ENCODE assay signal across 19 mouse cellular contexts in genomic region chr4:104988102-104988501, GRCm38 (mm10).
DNase-seq lines count a peak whose midpoint lies in the region; ATAC-seq and TF ChIP-seq lines count a peak whose summit lies in the region.
"Had no signal": no experiment of that assay in that cellular context is flagged by ENCODE, and none has a peak within 500 bp of the region (broad histone marks: within the 10 kb centered on the region; RNA-seq: fewer than 3 reads in every experiment).

No protein-coding gene starts in this region.

- ATAC-seq in Patski = peak; percentile 68
- ATAC-seq in activated CD4-positive, CD25-positive, alpha-beta regulatory T cell, adult 4 months = no peak
- no peak for ATAC-seq in stomach, postnatal 0 days (ENCODE audit: low FRiP score, low TSS enrichment)
- ATAC-seq: forebrain, embryonic 16.5 days; intestine, embryonic 16.5 days; midbrain, embryonic 16.5 days had no signal

- no peak overlapping the region for H3K4me2 ChIP-seq in stomach, postnatal 0 days (replicated peaks; ENCODE audit: low read depth)
- H3K4me2 ChIP-seq: embryonic facial prominence, embryonic 13.5 days; liver, embryonic 13.5 days; neural tube, embryonic 15.5 days had no signal

- in situ Hi-C loops in Patski (cut with MboI; ENCODE audit: low pct_unique_long_range_greater_than_20kb) = no loop called here

- peak; percentile 44 for DNase-seq in cerebellum, adult 11-12 months
- no peak for DNase-seq in cerebellum, postnatal 4 days (ENCODE audit: low spot score in 2 of 2)
- DNase-seq in Patski (ENCODE audit: low read depth, low spot score) = peak; percentile 56
- DNase-seq in cerebellum, adult 8-10 months = peak; percentile 53
- peak; percentile 30 for DNase-seq in testis, postnatal 14 days (ENCODE audit: low spot score)
- no peak for DNase-seq in gastrocnemius, postnatal 25 days
- no peak for DNase-seq in stomach, postnatal 0 days (ENCODE audit: low spot score)
- DNase-seq: B cell, adult 2 months; kidney, postnatal 25 days; liver, embryonic 13.5 days; right cerebral cortex, adult 18-20 months; thymus, postnatal 4 days had no signal

- H3K4me3 ChIP-seq in stomach, postnatal 0 days (ENCODE audit: low read depth, low read length) = no peak overlapping the region
- H3K4me3 ChIP-seq: embryonic facial prominence, embryonic 13.5 days; liver, embryonic 13.5 days; neural tube, embryonic 15.5 days had no signal

- POLR2A ChIA-PET in Patski (lab: Charles Lee) = interaction anchor here (0.5 to 0.7 kb wide), 2 partner anchors 11 to 568 kb away, joined by 3 to 6 read pairs; no protein-coding TSS in a partner anchor

- no peaks in the 10 kb centered on the region for H3K36me3 ChIP-seq in stomach, postnatal 0 days (ENCODE audit: control insufficient read depth, insufficient read depth, low read length)
- H3K36me3 ChIP-seq: embryonic facial prominence, embryonic 13.5 days; liver, embryonic 13.5 days; neural tube, embryonic 15.5 days had no signal

- no peaks in the 10 kb centered on the region for H3K27me3 ChIP-seq in Patski
- H3K27me3 ChIP-seq in stomach, postnatal 0 days (ENCODE audit: control insufficient read depth, insufficient read depth, low read length) = no peaks in the 10 kb centered on the region
- H3K27me3 ChIP-seq: embryonic facial prominence, embryonic 13.5 days; liver, embryonic 13.5 days; neural tube, embryonic 15.5 days had no signal

- no peaks in the 10 kb centered on the region for H3K4me1 ChIP-seq in stomach, postnatal 0 days (replicated peaks; ENCODE audit: control insufficient read depth, insufficient read depth)
- H3K4me1 ChIP-seq: embryonic facial prominence, embryonic 13.5 days; liver, embryonic 13.5 days; neural tube, embryonic 15.5 days had no signal

- no peak overlapping the region for H3K27ac ChIP-seq in stomach, postnatal 0 days (replicated peaks)
- H3K27ac ChIP-seq: embryonic facial prominence, embryonic 13.5 days; liver, embryonic 13.5 days; macrophage; neural tube, embryonic 15.5 days had no signal

- H3K9ac ChIP-seq in stomach, postnatal 0 days (ENCODE audit: low read length) = no peak overlapping the region
- H3K9ac ChIP-seq: embryonic facial prominence, embryonic 13.5 days; liver, embryonic 13.5 days; neural tube, embryonic 15.5 days had no signal

- TF ChIP-seq EP300 in stomach, postnatal 0 days (optimal IDR thresholded peaks at IDR 0.05) = no peak

- CTCF ChIA-PET in Patski (lab: Charles Lee) = interaction anchor here (0.7 to 1.2 kb wide), 2 partner anchors 21 to 26 kb away, joined by 3 read pairs; no protein-coding TSS in a partner anchor

- WGBS in stomach, postnatal 0 days = 69% methylated on average over 5 of the region's 5 CpGs

- H3K9me3 ChIP-seq in stomach, postnatal 0 days (ENCODE audit: control insufficient read depth, low read length) = no peaks in the 10 kb centered on the region
- H3K9me3 ChIP-seq: embryonic facial prominence, embryonic 13.5 days; liver, embryonic 13.5 days; neural tube, embryonic 15.5 days had no signal

- TF ChIP-seq CTCF in Patski (IDR thresholded peaks at IDR 0.05) = no peak
- no peak for TF ChIP-seq CTCF in stomach, postnatal 0 days (IDR thresholded peaks at IDR 0.05; ENCODE audit: low read depth)

Comparison
In these comparisons a context has a peak if more than half of its experiments do, and no peak if none do; other contexts are left out.
1. DNase-seq: peak in cerebellum, adult 11-12 months (single experiment), Patski (single experiment), cerebellum, adult 8-10 months (single experiment) and testis, postnatal 14 days (single experiment); none in cerebellum, postnatal 4 days (0 of 2), gastrocnemius, postnatal 25 days (single experiment) and stomach, postnatal 0 days (single experiment).